Mouse (Mus musculus): ENCODE results near the gene Mtor.

- no peak for TF ChIP-seq EP300 (IDR thresholded peaks at IDR 0.05; ENCODE audit: low read depth)
- no peak for TF ChIP-seq CTCF (IDR thresholded peaks at IDR 0.05; ENCODE audit: low read depth)
Observed at GRCm38 (mm10) chr4:148523538-148523937, 75.1 kb downstream of the Mtor start.
